Mouse (Mus musculus): ENCODE measurements around the gene Prdx5. TPM values are rescaled to one million over a fixed set of nuclear protein-coding genes. Genes with fewer than 3 reads are reported as not detected.
"Not testable (repeated sequence)": the region's sequence is repeated elsewhere in the genome, so short reads cannot be mapped to it uniquely, and the experiment has no call there.

Gene Prdx5
- polyA plus RNA-seq, 1 experiment: 148 TPM

DNA sequence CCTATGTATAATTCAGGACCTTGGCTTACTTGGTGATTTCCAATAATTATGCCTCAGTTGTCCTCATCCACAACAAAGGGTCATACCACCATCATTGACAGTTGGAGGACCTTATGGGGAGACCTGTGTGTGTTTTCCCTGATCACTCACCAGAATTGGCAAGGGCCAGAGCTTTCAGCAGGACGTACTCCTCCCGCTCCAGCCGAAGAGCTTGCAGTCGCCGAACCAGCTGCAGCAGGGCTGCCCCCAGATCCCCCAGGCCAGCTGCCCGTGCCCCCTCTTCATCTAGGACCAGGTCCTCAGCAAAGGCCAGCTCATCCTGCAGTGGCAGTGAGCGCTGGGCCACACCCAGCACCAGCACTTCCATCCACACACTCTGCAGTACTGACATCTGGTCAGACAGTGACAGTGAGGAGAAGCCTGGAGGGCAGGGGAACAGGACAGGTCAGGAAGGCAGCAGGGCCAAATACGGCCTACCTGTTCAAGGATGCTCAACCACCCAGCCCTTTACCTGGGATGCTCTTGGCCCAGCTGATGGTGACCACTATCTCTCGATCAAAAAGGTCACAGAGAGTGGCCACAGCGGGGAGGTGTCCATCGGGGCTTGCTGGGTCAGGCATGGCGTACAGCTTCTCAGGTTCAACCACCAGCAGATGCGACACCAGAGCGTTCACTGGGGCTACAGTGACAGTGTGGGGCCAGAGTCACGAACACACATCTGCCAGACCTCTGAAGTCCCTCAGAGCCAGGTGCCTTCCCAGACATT, 2.5 kb upstream of the Prdx5 start:
- no peak for TF ChIP-seq POLR2A (IDR thresholded peaks at IDR 0.05; ENCODE audit: borderline replicate concordance, extremely low read depth, low read depth, low read length)
- TF ChIP-seq CTCF (IDR thresholded peaks at IDR 0.05; ENCODE audit: insufficient read depth, low read length): no peak
- DNase-seq: no peak
- no peak overlapping the region for H3K4me3 ChIP-seq (replicated peaks; ENCODE audit: extremely low read depth, low read depth, low read length)
- 89% methylated on average over 15 of the region's 15 CpGs for WGBS
- H3K4me1 ChIP-seq (ENCODE audit: control insufficient read depth, insufficient read depth, low read length): peaks cover 4% of the 10 kb centered on the region

DNA sequence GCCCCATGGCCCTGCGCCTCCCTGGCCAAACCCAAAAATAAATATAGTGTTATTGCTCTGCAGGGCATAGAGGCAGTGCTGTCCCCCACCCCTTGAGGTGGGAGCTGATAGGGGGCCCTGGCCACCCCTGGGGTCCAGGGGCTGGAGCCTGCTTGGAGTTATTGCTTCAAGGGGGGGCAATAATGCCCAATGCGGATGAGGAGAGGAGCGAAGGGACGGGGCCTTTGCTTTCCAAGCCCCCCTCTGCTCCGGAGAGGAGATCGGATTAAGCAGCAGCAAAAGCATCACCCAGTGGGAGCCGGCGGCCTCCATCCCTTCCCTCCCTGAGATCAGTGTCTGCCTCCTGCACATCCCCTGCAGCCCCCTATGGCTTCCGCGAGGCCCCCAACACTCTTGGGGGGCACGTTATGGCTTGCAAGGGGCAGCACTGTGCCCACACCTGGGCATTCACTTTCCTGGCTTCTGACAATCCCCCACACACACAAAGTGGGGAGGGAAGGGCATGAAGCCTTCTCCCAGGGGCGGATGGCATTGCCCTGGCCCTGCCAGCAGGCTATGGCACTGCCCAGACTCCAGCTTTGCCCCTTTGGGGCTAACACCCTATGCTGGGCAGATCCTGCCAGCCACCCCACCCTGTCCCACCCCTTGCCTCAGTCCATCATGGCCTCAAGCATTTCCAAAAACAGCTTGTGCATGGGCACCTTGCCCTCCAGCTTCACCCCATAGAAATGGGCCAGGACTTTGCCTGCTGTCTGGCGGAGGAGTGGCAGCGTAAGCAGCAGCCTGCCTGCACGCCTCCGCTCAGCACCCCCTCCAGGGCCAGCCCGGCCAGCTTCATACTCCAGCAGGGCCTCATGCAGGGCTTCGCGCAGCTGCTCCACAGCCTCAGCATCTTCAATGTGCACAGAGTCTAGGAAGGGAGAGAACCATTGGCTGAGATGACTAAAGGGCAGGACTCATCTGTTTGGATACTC, 1.5 kb upstream of the Prdx5 start:
- peaks cover 4% of the 10 kb centered on the region for H3K4me1 ChIP-seq (ENCODE audit: control insufficient read depth, insufficient read depth, low read length)
- 85% methylated on average over 19 of the region's 19 CpGs for WGBS
- TF ChIP-seq POLR2A (IDR thresholded peaks at IDR 0.05; ENCODE audit: borderline replicate concordance, extremely low read depth, low read depth, low read length) (no peak), CTCF (IDR thresholded peaks at IDR 0.05; ENCODE audit: insufficient read depth, low read length) (no peak)
- no peak overlapping the region for H3K4me3 ChIP-seq (replicated peaks; ENCODE audit: extremely low read depth, low read depth, low read length)
- no peak for DNase-seq

DNA sequence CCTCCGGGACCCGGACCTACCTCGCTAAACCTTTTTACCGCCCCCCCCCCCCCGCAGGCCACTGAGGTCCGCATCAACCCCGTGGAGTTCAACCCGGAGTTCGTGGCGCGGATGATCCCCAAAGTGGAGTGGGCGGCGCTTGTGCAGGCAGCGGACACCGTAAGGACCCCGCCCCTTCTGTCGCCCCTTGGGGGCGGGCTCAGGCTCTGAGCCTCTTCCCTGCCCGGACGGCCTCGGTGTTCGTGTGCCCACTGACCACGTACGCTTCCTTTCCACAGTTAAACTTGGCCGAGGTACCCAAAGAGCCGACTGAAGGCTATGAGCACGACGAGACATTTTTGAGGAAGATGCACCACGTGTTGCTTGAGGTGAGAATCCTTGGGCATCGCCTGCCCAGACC, 400 bp upstream of the Prdx5 start:
- DNase-seq; H3K4me1 ChIP-seq (ENCODE audit: control insufficient read depth, insufficient read depth, low read length): not testable (repeated sequence)
- WGBS: under 1% methylated on average over 29 of the region's 30 CpGs
- peak overlapping the region; percentile 95 for H3K4me3 ChIP-seq (replicated peaks; ENCODE audit: extremely low read depth, low read depth, low read length)

DNA sequence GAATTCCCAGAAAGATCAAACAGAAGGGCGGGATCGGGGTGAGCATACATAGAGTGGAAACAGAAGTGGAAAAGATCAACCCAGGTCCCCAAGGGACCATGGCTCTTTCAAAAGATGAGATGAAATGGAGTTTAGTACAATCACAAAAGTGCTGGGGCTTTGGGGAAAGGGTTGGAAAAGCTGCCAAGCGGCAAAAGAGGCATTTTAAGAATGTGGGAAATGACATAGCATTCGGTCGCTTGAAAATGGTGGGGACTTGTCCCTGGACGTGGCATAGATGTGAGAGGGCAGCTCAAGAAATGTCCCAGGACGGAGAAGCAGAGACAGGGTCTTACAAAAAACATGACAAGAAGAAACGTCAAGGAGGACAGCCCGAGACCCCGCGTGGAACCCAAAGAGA, 885 bp downstream of the Prdx5 start:
- TF ChIP-seq CTCF (IDR thresholded peaks at IDR 0.05; ENCODE audit: insufficient read depth, low read length): no peak
- TF ChIP-seq POLR2A (IDR thresholded peaks at IDR 0.05; ENCODE audit: borderline replicate concordance, extremely low read depth, low read depth, low read length): no peak
- WGBS: 4% methylated on average over 11 of the region's 11 CpGs
- DNase-seq: no peak

DNA sequence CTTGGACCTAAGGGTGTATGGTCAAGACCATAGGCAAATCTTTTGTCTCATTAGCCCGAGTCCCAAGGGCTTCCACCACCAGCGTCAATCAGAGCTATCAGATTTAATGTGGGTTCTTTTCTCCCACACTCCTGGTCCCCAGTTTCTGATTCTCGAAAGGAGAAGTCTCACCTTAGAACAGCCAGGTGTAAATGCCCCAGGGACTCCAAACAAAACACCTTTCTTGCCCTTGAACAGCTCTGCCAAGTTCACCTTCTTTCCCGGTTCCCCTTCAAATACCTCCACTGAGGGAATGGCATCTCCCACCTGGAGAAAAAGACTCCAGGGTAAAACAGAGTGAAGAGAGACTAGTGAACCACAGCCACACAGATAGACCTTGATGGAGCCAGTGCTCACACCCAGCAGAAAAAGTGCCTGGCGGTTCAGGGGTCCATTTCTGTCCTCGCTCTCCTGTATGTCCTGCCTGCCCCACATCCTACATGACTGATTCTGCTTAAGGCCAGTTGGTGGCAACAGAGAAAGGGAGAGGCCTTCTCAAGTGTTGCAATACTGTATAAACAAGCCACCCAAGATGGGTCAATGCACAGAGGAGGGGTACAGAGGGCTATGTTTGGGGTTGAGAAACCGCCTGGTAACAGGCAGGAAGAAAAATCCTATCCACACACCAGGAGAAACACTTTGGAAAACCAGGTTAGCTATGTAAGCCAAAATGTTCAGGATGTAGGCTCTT, 1.9 kb downstream of the Prdx5 start:
- H3K4me1 ChIP-seq (ENCODE audit: control insufficient read depth, insufficient read depth, low read length): peaks cover 4% of the 10 kb centered on the region
- 73% methylated on average over 7 of the region's 7 CpGs for WGBS
- peak overlapping the region; percentile 42 for H3K4me3 ChIP-seq (replicated peaks; ENCODE audit: extremely low read depth, low read depth, low read length)
- peak; percentile 14 for DNase-seq
- TF ChIP-seq POLR2A (IDR thresholded peaks at IDR 0.05; ENCODE audit: borderline replicate concordance, extremely low read depth, low read depth, low read length): no peak
- TF ChIP-seq CTCF (IDR thresholded peaks at IDR 0.05; ENCODE audit: insufficient read depth, low read length): no peak

More for the DNA sequence above, 885 bp downstream of the Prdx5 start:
- Histone ChIP-seq H3K4me1 (ENCODE audit: control insufficient read depth, insufficient read depth, low read length) (peaks cover 4% of the 10 kb centered on the region), H3K4me3 (replicated peaks; ENCODE audit: extremely low read depth, low read depth, low read length) (peak overlapping the region; percentile 95)

DNA sequence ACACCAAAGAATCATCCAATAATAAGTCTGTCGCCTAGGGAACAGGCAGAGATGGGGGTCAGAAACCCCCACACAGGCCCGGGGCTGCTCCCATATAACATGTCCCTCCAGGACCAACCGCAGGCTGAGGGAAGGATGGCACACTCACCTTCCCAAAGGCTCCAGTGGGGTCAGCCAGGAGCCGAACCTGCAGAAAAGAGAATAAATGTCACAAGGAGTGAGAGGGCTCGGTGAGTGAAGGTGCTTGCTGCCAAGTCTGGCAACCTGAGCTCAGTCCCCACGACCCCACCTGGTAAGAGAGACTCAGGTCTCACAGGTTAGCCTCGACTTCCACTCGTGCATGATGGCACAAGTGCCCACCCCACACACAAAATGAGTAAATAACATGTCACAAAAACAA, 2.8 kb downstream of the Prdx5 start:
- WGBS: 93% methylated on average over 8 of the region's 8 CpGs
- no peak for DNase-seq
- TF ChIP-seq POLR2A (IDR thresholded peaks at IDR 0.05; ENCODE audit: borderline replicate concordance, extremely low read depth, low read depth, low read length): no peak
- no peak for TF ChIP-seq CTCF (IDR thresholded peaks at IDR 0.05; ENCODE audit: insufficient read depth, low read length)
- H3K4me1 ChIP-seq (ENCODE audit: control insufficient read depth, insufficient read depth, low read length): peaks cover 4% of the 10 kb centered on the region
- no peak overlapping the region for H3K4me3 ChIP-seq (replicated peaks; ENCODE audit: extremely low read depth, low read depth, low read length)

DNA sequence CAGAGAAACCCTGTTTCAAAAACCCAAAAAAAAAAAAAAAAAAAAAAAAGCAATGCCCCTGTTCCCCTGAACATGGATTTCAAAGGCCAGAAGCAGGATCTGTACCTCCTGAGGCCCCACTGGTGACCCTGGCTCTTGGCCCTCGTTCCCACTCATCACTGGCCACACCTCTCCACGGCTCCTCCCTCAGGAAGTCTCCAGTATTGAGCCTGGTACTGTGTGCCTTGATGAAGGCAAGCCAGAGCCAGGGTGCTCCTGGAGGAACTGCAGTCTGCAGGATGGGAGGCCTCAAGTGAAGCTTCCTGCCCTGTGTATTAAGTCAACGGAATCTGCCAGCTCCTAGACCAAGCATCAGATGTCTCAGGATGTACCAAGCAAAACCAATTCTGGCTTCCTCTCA, 3.7 kb downstream of the Prdx5 start:
- Histone ChIP-seq H3K4me3 (replicated peaks; ENCODE audit: extremely low read depth, low read depth, low read length) (no peak overlapping the region), H3K4me1 (ENCODE audit: control insufficient read depth, insufficient read depth, low read length) (peaks cover 4% of the 10 kb centered on the region)
- 50% methylated on average over 3 of the region's 3 CpGs for WGBS
- TF ChIP-seq POLR2A (IDR thresholded peaks at IDR 0.05; ENCODE audit: borderline replicate concordance, extremely low read depth, low read depth, low read length) (no peak), CTCF (IDR thresholded peaks at IDR 0.05; ENCODE audit: insufficient read depth, low read length) (no peak)
- no peak for DNase-seq

DNA sequence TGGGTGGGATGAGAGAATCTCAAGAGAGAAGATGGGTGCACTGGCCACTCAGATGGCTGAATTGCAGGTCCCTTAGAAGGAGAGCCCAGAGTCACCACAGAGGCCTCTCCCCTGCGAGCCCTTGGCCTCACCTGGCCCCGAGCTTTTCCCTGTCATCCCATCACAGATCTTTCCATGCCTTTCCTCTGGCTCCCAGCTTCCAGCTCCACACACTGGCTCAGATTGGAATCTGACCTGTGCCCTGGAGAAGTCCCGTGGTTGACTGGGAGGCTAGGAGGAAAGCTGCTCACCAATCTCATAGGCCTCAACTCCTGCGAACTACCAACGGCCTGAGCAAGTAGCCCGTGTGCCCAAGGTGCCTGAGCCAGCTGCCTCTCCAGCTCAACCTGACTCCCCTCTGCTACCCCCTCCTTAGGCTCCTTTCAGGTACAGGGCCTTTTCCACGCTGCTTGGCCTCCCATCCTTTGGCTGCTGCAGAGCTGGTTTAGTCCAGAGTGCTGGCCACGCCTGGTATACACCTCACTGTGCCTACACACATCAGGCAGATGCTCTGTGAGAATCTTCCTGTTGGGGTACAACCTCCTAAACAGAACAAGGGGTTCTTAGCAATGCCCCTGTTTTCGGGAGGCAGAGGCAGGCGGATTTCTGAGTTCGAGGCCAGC, 4.3 kb downstream of the Prdx5 start:
- DNase-seq: no peak
- TF ChIP-seq POLR2A (IDR thresholded peaks at IDR 0.05; ENCODE audit: borderline replicate concordance, extremely low read depth, low read depth, low read length) (no peak), CTCF (IDR thresholded peaks at IDR 0.05; ENCODE audit: insufficient read depth, low read length) (no peak)
- Histone ChIP-seq H3K4me3 (replicated peaks; ENCODE audit: extremely low read depth, low read depth, low read length) (no peak overlapping the region), H3K4me1 (ENCODE audit: control insufficient read depth, insufficient read depth, low read length) (peaks cover 4% of the 10 kb centered on the region)
- WGBS: 92% methylated on average over 11 of the region's 11 CpGs

DNA sequence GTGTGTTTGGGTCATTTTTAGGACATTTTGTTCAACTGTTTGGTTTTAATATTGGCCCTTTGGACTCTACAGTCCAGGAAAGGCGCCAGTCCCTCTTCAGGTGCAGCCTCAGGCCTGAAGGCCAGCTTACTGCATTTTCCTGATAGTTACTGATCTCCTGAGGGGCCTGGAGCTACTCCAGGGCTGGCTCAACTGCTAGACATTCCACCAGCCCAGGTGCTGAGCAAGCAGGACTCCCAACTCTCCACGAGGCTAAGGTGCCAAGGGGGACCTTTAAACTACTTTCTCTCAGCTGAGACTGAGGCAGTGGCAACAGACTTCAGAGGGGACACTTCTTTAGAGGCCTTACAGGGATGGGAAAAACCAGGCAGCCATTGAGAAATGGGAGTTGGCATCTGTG, 5.1 kb downstream of the Prdx5 start:
- Histone ChIP-seq H3K4me1 (ENCODE audit: control insufficient read depth, insufficient read depth, low read length) (peaks cover 4% of the 10 kb centered on the region), H3K4me3 (replicated peaks; ENCODE audit: extremely low read depth, low read depth, low read length) (no peak overlapping the region)
- no peak for DNase-seq
- TF ChIP-seq CTCF (IDR thresholded peaks at IDR 0.05; ENCODE audit: insufficient read depth, low read length) (no peak), POLR2A (IDR thresholded peaks at IDR 0.05; ENCODE audit: borderline replicate concordance, extremely low read depth, low read depth, low read length) (no peak)
- WGBS: 73% methylated on average over 2 of the region's 2 CpGs
